Mouse (Mus musculus) embryonic facial prominence, embryonic 14.5 days (tissue): ENCODE data around the gene Dclre1a. TPM values are rescaled to one million over a fixed set of nuclear protein-coding genes. Genes with fewer than 3 reads are reported as not detected.

Source experiments
- ATAC-seq: fragments of 200-750 bp; cut with Nextera tagmentation; 2 replicates; pipeline ENCODE4 v1.8.0; 2017; ENCODE audit warnings: low read depth, moderate number of reproducible peaks, moderate TSS enrichment
- DNase-seq: peaks from one replicate; pipeline ENCODE4 v3.0.0-alpha.2; 2015; ENCODE audit warnings: low spot score
- H3K27ac ChIP-seq: fragments of 300-500 bp; sonication (generic); replicated peaks from 2 replicates; pipeline ENCODE4 v1.5.1; 2014; ENCODE audit warnings: low read depth, mild to moderate bottlenecking, low read length, moderate library complexity
- H3K27me3 ChIP-seq: fragments of 300-500 bp; sonication (generic); replicated peaks from 2 replicates; pipeline ENCODE4 v1.6.1; 2014; ENCODE audit warnings: low read length; ENCODE audit not compliant: control insufficient read depth, insufficient read depth
- H3K36me3 ChIP-seq: fragments of 300-500 bp; sonication (generic); 2 replicates; pipeline ENCODE4 v1.6.1; 2014; ENCODE audit warnings: low read length, mixed read lengths; ENCODE audit not compliant: control insufficient read depth, insufficient read depth
- H3K4me1 ChIP-seq: fragments of 300-500 bp; sonication (generic); 2 replicates; pipeline ENCODE4 v1.6.1; 2014; ENCODE audit warnings: antibody characterized with exemption, low read length; ENCODE audit not compliant: control insufficient read depth, insufficient read depth
- H3K4me2 ChIP-seq: fragments of 300-500 bp; sonication (generic); 2 replicates; pipeline ENCODE4 v1.6.1; 2014; ENCODE audit warnings: low read depth, mild to moderate bottlenecking, low read length, moderate library complexity, mixed read lengths
- H3K4me3 ChIP-seq: fragments of 300-500 bp; sonication (generic); 2 replicates; pipeline ENCODE4 v1.5.1; 2014; ENCODE audit warnings: low read depth, mild to moderate bottlenecking, low read length
- H3K9ac ChIP-seq: fragments of 300-500 bp; sonication (generic); 2 replicates; pipeline ENCODE4 v1.6.1; 2014; ENCODE audit warnings: low read depth, mild to moderate bottlenecking, low read length, moderate library complexity, mixed read lengths
- H3K9me3 ChIP-seq: fragments of 300-500 bp; sonication (generic); 2 replicates; pipeline ENCODE4 v1.6.1; 2016; ENCODE audit warnings: low read length; ENCODE audit not compliant: control insufficient read depth
- WGBS: fragments of 180-500 bp; shearing (Covaris S2); extraction: QIAGEN DNeasy Blood & Tissue Kit; methylation state at CpG from one replicate; pipeline ENCODE4 v1.1.7; 2014; 5-methylcytosine and 5-hydroxymethylcytosine counted together
- polyA plus RNA-seq: library from polyadenylated mRNA; unstranded; fragments of >200 nt; fragmentation: Nextera tagmentation; extraction: Ambion mirVana; gene quantifications from 2 replicates; pipeline ENCODE4 v1.2.1, GENCODE M21; 2014

The Dclre1a gene
- polyA plus RNA-seq, 1 experiment from 2014 or later: 12.8 TPM

DNA sequence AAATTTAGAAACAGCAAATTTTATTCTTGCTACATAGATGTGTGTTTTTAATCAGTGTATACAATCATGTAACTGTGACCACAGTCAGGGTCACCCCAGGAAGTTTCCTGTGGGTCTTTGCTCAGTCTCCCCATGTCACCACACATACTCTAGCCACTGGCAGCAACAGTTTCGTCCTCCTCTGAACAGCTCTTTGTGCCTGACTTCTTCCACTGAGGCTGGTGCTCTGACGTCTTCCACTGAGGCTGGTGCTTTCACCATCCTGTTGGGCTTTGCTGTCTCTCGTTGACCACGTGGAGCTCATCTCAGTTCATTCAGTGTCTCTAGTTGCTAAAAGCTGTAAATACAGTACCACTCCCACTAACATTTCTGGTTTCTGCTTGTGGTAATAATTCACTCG is 34.0 kb upstream of the Dclre1a start:
- ATAC-seq: no peak
- no peaks in the 10 kb centered on the region for H3K9me3 ChIP-seq
- H3K4me3 ChIP-seq: no peak overlapping the region
- 82% methylated on average over 5 of the region's 5 CpGs for WGBS
- H3K27me3 ChIP-seq: no peaks in the 10 kb centered on the region
- DNase-seq: no peak
- no peak overlapping the region for H3K9ac ChIP-seq
- H3K4me1 ChIP-seq: no peaks in the 10 kb centered on the region
- H3K4me2 ChIP-seq: no peak overlapping the region
- peaks cover 44% of the 10 kb centered on the region for H3K36me3 ChIP-seq
- H3K27ac ChIP-seq: no peak overlapping the region

GRCm38 (mm10) chr19:56577801-56578200 is 29.8 kb upstream of the Dclre1a start:
- H3K9me3 ChIP-seq: no peaks in the 10 kb centered on the region
- H3K27ac ChIP-seq: no peak overlapping the region
- H3K27me3 ChIP-seq: no peaks in the 10 kb centered on the region
- ATAC-seq (no peak), DNase-seq (no peak)
- no peak overlapping the region for H3K9ac ChIP-seq
- peaks cover 44% of the 10 kb centered on the region for H3K36me3 ChIP-seq
- WGBS: 93% methylated on average over 1 of the region's 1 CpGs
- H3K4me3 ChIP-seq: no peak overlapping the region
- no peak overlapping the region for H3K4me2 ChIP-seq
- no peaks in the 10 kb centered on the region for H3K4me1 ChIP-seq

DNA sequence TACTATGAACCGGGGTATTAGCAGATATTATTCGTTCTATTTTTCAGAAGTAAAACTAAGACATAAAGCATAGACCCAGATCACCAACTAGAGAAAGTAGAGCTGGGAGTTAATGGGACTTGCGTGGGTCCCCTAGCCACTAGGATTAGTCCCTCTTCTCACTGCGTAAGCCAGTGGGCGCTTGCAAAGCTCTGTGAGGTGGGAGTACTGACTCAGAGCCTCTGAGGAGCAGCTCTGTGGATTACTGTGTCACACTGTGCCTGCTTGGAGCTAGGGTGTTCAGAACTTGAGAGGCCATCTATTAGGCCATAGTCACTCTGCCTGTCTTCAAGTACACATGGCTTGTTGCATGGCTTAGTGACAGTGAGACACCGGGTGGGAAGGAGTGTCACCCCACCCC is 25.2 kb upstream of the Dclre1a start:
- H3K4me2 ChIP-seq: no peak overlapping the region
- H3K9me3 ChIP-seq: no peaks in the 10 kb centered on the region
- H3K27me3 ChIP-seq: no peaks in the 10 kb centered on the region
- no peak overlapping the region for H3K27ac ChIP-seq
- H3K4me1 ChIP-seq: no peaks in the 10 kb centered on the region
- 97% methylated on average over 6 of the region's 6 CpGs for WGBS
- H3K4me3 ChIP-seq: no peak overlapping the region
- no peak overlapping the region for H3K9ac ChIP-seq
- peaks cover 44% of the 10 kb centered on the region for H3K36me3 ChIP-seq
- DNase-seq: no peak
- no peak for ATAC-seq

- 94% methylated on average over 5 of the region's 5 CpGs for WGBS
- Histone ChIP-seq H3K27me3 (no peaks in the 10 kb centered on the region), H3K36me3 (peaks cover 32% of the 10 kb centered on the region), H3K4me1 (no peaks in the 10 kb centered on the region), H3K4me3 (no peak overlapping the region), H3K9ac (no peak overlapping the region), H3K9me3 (no peaks in the 10 kb centered on the region), H3K4me2 (no peak overlapping the region), H3K27ac (no peak overlapping the region)
- DNase-seq (no peak), ATAC-seq (no peak)
Measured at GRCm38 (mm10) chr19:56571913-56572312, 23.9 kb upstream of the Dclre1a start.

DNA sequence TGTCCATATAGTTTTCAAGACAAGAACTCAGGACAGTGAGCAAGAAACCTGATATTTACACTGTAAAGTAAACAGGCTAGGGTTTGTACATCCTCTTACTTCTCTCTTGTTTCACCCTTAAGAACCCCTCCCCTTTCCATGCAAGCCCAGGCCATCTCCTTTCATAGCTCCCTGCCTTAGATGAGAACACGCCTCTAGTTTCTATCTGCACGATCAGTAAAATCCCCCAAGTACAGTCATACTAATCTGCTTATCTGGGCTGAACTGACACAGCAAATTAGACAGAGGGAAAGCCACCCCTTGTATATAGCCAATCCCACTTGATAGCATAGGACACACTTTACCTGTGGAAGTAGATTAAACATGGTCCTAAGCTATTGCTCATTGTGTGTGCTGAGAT is 23.2 kb upstream of the Dclre1a start:
- WGBS: 69% methylated on average over 2 of the region's 2 CpGs
- Histone ChIP-seq H3K9ac (no peak overlapping the region), H3K27me3 (no peaks in the 10 kb centered on the region), H3K4me3 (no peak overlapping the region), H3K27ac (no peak overlapping the region), H3K36me3 (peaks cover 31% of the 10 kb centered on the region), H3K4me2 (no peak overlapping the region), H3K4me1 (no peaks in the 10 kb centered on the region), H3K9me3 (no peaks in the 10 kb centered on the region)
- no peak for ATAC-seq
- DNase-seq: no peak

DNA sequence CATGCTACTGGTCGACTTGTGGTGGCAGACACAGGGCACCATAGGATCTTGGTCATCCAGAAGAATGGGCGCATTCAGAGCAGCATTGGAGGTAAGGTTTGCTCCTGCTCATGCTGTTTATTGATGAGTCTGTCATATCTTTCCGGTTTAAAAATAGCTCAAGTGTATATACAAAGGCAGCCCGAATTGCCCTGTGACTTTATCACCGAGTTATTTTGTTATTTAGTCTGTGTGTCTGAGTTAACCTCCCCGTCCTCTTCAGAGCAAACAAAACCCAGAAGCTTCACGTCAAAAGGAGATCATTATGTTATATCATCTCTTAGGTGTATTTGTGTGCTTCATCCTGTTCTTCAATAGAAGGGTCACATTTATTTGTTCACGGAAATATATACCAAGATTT is 22.8 kb upstream of the Dclre1a start:
- Histone ChIP-seq H3K9me3 (no peaks in the 10 kb centered on the region), H3K4me3 (no peak overlapping the region), H3K36me3 (peaks cover 27% of the 10 kb centered on the region), H3K9ac (no peak overlapping the region), H3K27me3 (no peaks in the 10 kb centered on the region), H3K4me1 (no peaks in the 10 kb centered on the region), H3K27ac (no peak overlapping the region), H3K4me2 (no peak overlapping the region)
- 88% methylated on average over 8 of the region's 8 CpGs for WGBS
- no peak for ATAC-seq
- DNase-seq: no peak

DNA sequence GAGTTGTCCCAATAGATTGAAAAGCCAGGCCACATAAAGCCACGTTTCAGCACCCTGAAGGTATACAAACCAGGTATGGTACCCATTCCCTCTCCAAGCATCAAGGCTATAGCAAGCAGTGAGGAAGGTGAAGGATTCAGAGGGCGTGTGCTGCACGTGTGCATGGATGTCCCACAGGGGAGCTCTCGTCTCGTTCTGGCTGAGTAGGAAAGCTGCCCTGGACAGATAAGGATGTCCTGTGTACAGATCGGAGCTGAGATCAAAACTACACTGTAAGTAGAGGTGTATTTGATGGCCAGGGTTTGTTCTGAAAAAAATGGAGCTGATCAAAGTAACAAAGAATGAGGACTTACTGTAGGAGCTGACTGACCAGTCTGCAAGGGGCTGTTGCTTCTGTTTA is 18.9 kb upstream of the Dclre1a start:
- no peaks in the 10 kb centered on the region for H3K4me1 ChIP-seq
- H3K4me2 ChIP-seq: no peak overlapping the region
- DNase-seq (no peak), ATAC-seq (no peak)
- H3K36me3 ChIP-seq: peaks cover 18% of the 10 kb centered on the region
- no peaks in the 10 kb centered on the region for H3K27me3 ChIP-seq
- H3K9me3 ChIP-seq: no peaks in the 10 kb centered on the region
- no peak overlapping the region for H3K4me3 ChIP-seq
- WGBS: 81% methylated on average over 6 of the region's 6 CpGs
- H3K27ac ChIP-seq: no peak overlapping the region
- H3K9ac ChIP-seq: no peak overlapping the region

DNA sequence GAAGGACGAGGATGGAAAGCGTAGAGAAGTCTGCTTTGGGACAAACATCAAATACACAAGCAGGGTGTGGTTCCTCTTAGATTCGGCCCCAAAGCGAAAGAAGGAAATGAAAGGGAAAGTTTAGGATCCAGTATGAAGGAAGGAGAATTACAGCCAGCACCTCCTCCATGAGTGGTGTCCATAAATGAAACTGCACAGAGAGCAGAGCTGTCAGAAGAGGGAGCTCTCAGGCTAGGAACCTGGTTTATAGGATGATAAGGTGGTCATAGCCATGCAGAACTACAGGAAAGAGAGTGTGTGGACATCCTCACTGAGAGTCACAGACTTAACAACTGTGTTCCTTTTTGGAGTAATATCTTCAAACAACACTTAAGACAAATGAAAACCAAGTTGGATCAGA is 18.0 kb upstream of the Dclre1a start:
- Histone ChIP-seq H3K27me3 (no peaks in the 10 kb centered on the region), H3K4me1 (no peaks in the 10 kb centered on the region), H3K4me3 (no peak overlapping the region), H3K27ac (no peak overlapping the region), H3K4me2 (no peak overlapping the region), H3K36me3 (peaks cover 12% of the 10 kb centered on the region), H3K9ac (no peak overlapping the region), H3K9me3 (no peaks in the 10 kb centered on the region)
- ATAC-seq (no peak), DNase-seq (peak; percentile 54)
- WGBS: 84% methylated on average over 4 of the region's 4 CpGs

DNA sequence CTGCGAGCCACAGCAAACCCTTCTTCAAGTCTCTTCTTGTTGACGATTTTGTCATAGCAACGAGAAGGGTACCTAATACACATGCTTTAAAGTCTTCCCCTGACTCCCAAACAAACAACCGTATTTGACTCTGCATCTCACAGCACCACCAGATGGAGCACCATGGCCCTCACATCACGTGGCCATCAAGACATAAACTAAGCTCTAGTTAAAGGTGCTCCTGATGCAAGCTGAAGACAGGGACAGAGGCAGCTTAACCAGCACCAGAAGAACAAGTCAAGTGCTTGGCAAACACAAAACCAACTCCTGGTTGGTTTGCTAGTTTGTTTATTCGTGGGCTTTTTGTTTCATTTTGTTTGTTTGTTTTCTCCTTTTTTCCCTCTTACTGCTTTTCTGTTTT is 17.3 kb upstream of the Dclre1a start:
- DNase-seq (no peak), ATAC-seq (no peak)
- no peak overlapping the region for H3K4me3 ChIP-seq
- H3K9ac ChIP-seq: no peak overlapping the region
- H3K4me1 ChIP-seq: no peaks in the 10 kb centered on the region
- no peak overlapping the region for H3K4me2 ChIP-seq
- H3K36me3 ChIP-seq: peaks cover 6% of the 10 kb centered on the region
- H3K9me3 ChIP-seq: no peaks in the 10 kb centered on the region
- H3K27me3 ChIP-seq: no peaks in the 10 kb centered on the region
- H3K27ac ChIP-seq: no peak overlapping the region
- 65% methylated on average over 6 of the region's 6 CpGs for WGBS
